Mouse (Mus musculus) G1E (cell line): Measurements from ENCODE around the gene Senp8. TPM values are rescaled to one million over a fixed set of nuclear protein-coding genes. Genes with fewer than 3 reads are reported as not detected.

Experiments
- ATAC-seq: 2 replicates; pipeline ENCODE4 v1.8.0; 2016; ENCODE audit warnings: mild to moderate bottlenecking; ENCODE audit not compliant: insufficient number of reproducible peaks, poor library complexity, low FRiP score, severe bottlenecking; ENCODE audit errors: extremely low read depth
- DNase-seq: peaks from one replicate; pipeline ENCODE4 v3.0.0; 2012; ENCODE audit warnings: low spot score
- H3K27me3 ChIP-seq: 2 replicates; pipeline ENCODE4 v1.6.1; 2012; ENCODE audit warnings: mild to moderate bottlenecking, low read length, inconsistent platforms; ENCODE audit not compliant: insufficient read depth
- H3K36me3 ChIP-seq: replicated peaks from 2 replicates; pipeline ENCODE3; 2012; ENCODE audit warnings: mild to moderate bottlenecking, inconsistent platforms
- H3K4me1 ChIP-seq: 2 replicates; pipeline ENCODE4 v1.6.1; 2012; ENCODE audit warnings: low read depth, low read length, inconsistent platforms, mixed read lengths; ENCODE audit not compliant: insufficient read depth
- H3K4me3 ChIP-seq: 2 replicates; pipeline ENCODE4 v1.5.1; 2012; ENCODE audit warnings: low read depth, mild to moderate bottlenecking, inconsistent platforms, low read length, moderate library complexity, mixed read lengths
- H3K9me3 ChIP-seq: replicated peaks from 2 replicates; pipeline ENCODE4 v1.6.1; 2012; ENCODE audit warnings: inconsistent platforms
- CTCF ChIP-seq: IDR thresholded peaks from 2 replicates; pipeline ENCODE4 v1.5.1; 2012; ENCODE audit warnings: low read depth, low read length, inconsistent platforms, mixed read lengths
- GATA1 ChIP-seq: IDR thresholded peaks from 2 replicates; pipeline ENCODE4 v1.6.1; 2012; ENCODE audit warnings: borderline replicate concordance, low read length, inconsistent platforms, mixed read lengths
- GATA2 ChIP-seq: IDR thresholded peaks from 2 replicates; pipeline ENCODE4 v1.6.1; 2012; ENCODE audit warnings: low read depth, low read length, inconsistent platforms, borderline replicate concordance
- POLR2AphosphoS5 ChIP-seq: IDR thresholded peaks from 2 replicates; pipeline ENCODE4 v1.6.1; 2012; ENCODE audit warnings: low read depth, low read length, inconsistent platforms; ENCODE audit not compliant: insufficient replicate concordance
- TAL1 ChIP-seq: conservative IDR thresholded peaks from 2 replicates; pipeline ENCODE4 v1.6.1; 2012; ENCODE audit warnings: low read depth, low read length, inconsistent platforms, mixed read lengths
- polyA plus RNA-seq: library from polyadenylated mRNA; stranded (reverse); fragments of >175 nt; gene quantifications from 2 replicates; pipeline ENCODE4 v1.2.3, GENCODE M21; 2012
- total RNA-seq, 2 experiments: library from RNA; stranded (forward) in 1 of 2; stranded (reverse) in 1 of 2; fragments of 200-1000 nt in 1 of 2; fragments of >200 nt in 1 of 2; fragmentation: Nextera tagmentation in 1 of 2; gene quantifications; 2 replicates each; pipeline ENCODE4 v1.2.3; 2014 to 2017

The Senp8 gene
- total and polyA plus RNA-seq, 3 experiments: 0.33 to 27.1 (median 15.0) TPM

DNA sequence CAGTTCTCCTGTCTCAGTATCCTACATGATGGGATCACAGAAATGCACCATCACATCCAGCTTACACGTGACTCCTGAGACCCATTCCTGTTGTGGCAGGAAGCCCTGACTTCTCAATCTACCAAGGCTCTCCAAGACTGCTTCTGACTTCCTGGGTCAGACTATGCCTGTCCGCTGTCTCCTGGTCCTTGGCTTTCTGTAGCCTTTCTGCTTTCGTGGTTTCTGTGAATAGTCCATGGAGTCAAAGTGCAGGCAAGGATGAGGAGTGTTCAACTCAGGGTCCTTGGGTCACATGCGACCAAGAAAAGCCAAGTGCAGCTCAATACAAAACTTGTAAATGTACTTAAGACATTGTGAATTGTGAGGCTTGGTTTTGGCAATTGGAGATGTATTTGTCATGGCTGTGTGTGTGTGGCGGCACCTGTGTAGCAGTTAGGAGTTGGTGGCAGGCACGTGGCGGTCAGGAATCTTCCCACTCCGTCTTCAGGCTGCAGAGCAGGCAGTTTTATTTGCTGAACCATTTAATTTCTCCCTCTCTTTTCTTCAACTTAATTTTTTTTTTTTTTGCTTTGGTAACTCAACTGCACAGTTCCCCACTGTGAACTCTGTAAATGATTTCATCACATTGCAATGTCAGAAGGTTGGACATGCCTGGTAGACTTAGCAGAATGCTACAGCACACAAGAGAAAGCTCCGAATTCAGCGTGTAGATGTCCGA is 22.8 kb downstream of the Senp8 start:
- TF ChIP-seq GATA2 (no peak), GATA1 (no peak), CTCF (no peak), TAL1 (no peak), POLR2AphosphoS5 (no peak)
- Histone ChIP-seq H3K36me3 (no peaks in the 10 kb centered on the region), H3K4me1 (peaks cover 15% of the 10 kb centered on the region; the same call in 1 of the 2 replicates), H3K4me3 (no peak overlapping the region), H3K27me3 (peaks cover 16% of the 10 kb centered on the region), H3K9me3 (no peaks in the 10 kb centered on the region)
- no peak for DNase-seq
- no peak for ATAC-seq

DNA sequence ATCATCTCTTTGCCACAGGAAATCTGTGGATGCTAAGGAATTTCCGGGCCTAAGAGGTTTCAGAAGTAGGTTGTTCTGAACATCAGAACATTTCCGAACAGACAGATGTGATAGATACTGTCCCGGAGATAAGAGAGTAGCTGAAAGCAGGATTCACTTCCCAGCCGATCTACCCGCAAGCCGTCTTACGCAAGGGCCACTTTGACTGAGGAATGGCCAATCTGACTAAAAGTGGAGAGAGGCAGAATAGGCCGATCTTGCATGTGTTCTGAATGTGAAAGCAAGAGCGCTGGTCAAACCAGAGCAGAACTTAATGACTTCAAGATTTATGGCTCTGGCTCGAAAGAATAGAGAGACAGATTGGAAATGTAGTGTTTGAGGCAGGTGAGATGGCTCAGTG is 25.0 kb downstream of the Senp8 start:
- Histone ChIP-seq H3K4me1 (peaks cover 15% of the 10 kb centered on the region; the same call in 1 of the 2 replicates), H3K36me3 (no peaks in the 10 kb centered on the region), H3K27me3 (peaks cover 29% of the 10 kb centered on the region), H3K9me3 (no peaks in the 10 kb centered on the region), H3K4me3 (no peak overlapping the region)
- no peak for ATAC-seq
- no peak for DNase-seq
- TF ChIP-seq TAL1 (no peak), GATA2 (no peak), CTCF (no peak), POLR2AphosphoS5 (no peak), GATA1 (no peak)

DNA sequence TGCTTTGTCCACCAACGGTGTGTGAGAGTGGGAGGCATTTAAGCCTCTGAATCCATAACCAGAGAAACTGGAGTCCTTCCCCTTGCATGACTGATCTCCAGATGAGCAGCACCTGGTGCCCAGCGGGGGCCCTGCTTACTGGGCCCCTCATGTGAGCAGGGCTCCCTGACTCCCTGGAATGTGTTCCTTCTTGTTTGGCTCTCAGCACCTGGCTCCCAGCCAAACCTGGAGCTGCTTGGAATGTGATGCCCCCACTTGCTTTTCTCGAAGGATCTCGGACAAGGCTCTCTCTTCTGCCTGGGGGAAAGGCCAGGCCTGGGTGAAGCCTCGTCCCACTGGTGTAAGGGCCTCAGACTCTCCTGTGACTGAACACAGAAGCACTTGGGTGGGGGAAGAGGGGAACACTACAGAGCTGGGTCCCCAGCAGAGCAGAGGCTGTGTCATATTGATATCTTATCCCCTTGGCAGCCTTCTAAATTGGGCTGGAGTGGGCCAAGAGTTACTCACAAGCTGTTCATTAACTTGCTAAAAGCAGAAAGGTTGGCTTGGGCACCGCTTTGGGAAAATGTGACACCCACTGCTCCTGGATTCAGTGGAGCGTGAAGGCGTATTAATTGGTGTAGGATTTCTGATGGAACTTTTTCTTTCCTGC is 26.6 kb downstream of the Senp8 start:
- Histone ChIP-seq H3K4me1 (peaks cover 15% of the 10 kb centered on the region; the same call in 1 of the 2 replicates), H3K27me3 (peaks cover 34% of the 10 kb centered on the region), H3K9me3 (no peaks in the 10 kb centered on the region), H3K36me3 (no peaks in the 10 kb centered on the region), H3K4me3 (no peak overlapping the region)
- no peak for TF ChIP-seq POLR2AphosphoS5
- TF ChIP-seq CTCF: no peak
- ATAC-seq (no peak), DNase-seq (no peak)

- no peak for ATAC-seq
- peak; percentile 41 for DNase-seq
- no peak overlapping the region for H3K4me3 ChIP-seq
- H3K36me3 ChIP-seq: no peaks in the 10 kb centered on the region
- H3K9me3 ChIP-seq: no peaks in the 10 kb centered on the region
- TF ChIP-seq GATA1: no peak
- no peak for TF ChIP-seq POLR2AphosphoS5
- TF ChIP-seq CTCF: peak; percentile 73
- no peak for TF ChIP-seq TAL1
- H3K4me1 ChIP-seq: peaks cover 15% of the 10 kb centered on the region; the same call in 1 of the 2 replicates
- H3K27me3 ChIP-seq: peaks cover 34% of the 10 kb centered on the region
These were observed 27.3 kb downstream of the Senp8 start for GRCm38 (mm10) chr9:59723096-59723657.

- Histone ChIP-seq H3K36me3 (no peaks in the 10 kb centered on the region), H3K4me3 (no peak overlapping the region), H3K9me3 (no peaks in the 10 kb centered on the region), H3K27me3 (peaks cover 29% of the 10 kb centered on the region), H3K4me1 (peaks cover 10% of the 10 kb centered on the region; the same call in 1 of the 2 replicates)
- DNase-seq (no peak), ATAC-seq (no peak)
- no peak for TF ChIP-seq TAL1
- no peak for TF ChIP-seq GATA1
- TF ChIP-seq CTCF: no peak
- TF ChIP-seq GATA2: no peak
- TF ChIP-seq POLR2AphosphoS5: no peak
These were observed 29.4 kb downstream of the Senp8 start for GRCm38 (mm10) chr9:59721144-59721543.

DNA sequence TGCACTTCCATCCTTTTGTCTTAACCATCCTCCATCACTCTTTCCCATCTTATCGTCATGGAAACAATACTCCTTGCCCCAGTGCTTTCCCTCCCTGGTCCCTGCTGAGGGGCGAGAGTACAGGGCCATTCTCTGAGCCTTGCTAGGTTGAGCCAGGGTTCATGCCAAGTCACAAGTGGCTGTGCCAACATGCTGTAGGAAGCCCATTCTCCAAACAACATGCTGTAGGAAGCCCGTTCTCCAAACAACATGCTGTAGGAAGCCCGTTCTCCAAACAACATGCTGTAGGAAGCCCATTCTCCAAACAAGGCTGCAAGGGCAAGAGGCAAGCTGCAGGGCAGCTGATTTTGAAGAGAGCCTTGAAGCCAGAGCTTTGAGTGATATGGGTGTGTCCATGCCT is 32.3 kb downstream of the Senp8 start:
- DNase-seq: no peak
- Histone ChIP-seq H3K27me3 (peaks cover 39% of the 10 kb centered on the region), H3K4me3 (no peak overlapping the region), H3K36me3 (no peaks in the 10 kb centered on the region), H3K9me3 (no peaks in the 10 kb centered on the region), H3K4me1 (peaks cover 3% of the 10 kb centered on the region; the same call in 1 of the 2 replicates)
- ATAC-seq: no peak
- TF ChIP-seq TAL1 (no peak), CTCF (no peak), GATA2 (no peak), GATA1 (no peak), POLR2AphosphoS5 (no peak)
